Mouse (Mus musculus): ENCODE data around the gene Gli1. TPM values are rescaled to one million over a fixed set of nuclear protein-coding genes. Genes with fewer than 3 reads are reported as not detected.

The Gli1 gene
- 7.1 and 7.3 TPM in 2 replicates for polyA plus RNA-seq (2016; fragmentation: Nextera tagmentation; extraction: Ambion mirVana)

DNA sequence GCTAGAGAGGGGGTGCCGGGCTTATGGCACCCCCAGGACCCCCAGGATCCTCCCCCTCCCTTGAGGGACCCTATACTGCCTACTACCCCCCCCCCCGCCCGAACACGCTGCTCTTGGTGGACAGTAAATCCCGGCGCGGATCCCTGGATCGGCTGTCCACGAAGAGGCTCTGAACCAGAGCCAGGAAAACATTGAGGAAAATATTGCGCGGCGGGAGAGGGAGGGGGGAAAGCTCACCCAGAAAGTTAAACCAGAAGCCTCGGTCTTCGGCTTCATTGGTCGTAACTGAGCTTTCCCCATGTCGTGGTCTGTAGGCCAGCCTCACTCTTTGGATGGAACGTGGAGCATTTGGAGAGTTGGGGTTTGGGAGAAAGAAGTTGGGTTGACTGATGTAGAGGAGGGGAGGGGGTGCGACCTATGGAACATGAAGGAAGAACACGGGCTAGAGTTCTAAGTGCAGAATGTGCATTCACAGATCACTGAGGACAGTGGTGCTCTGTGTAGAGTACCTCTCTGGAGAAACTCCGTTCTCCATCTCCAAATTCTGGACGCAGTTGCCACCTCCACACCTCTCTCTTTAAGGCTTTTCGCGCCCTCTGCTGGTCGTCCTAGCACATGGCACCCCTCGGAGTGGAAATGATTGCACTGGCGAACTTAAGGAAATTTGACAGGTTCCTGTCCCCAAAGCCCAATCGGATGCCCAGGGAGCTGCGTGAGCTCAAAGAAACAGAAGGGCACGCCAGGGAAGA lies at the start of gene Gli1:
TSS of gene Gli1 (minus strand) at position 84 of the 749 bp plus-strand sequence.
- peak within 1 kb of the TSS; percentile 60 for H3K4me3 ChIP-seq
- DNase-seq (ENCODE audit: low spot score), result peak; percentile 87
- peaks cover 3% of the 10 kb centered on the region; the same call in 1 of the 2 replicates for H3K36me3 ChIP-seq
- peaks cover 35% of the 10 kb centered on the region for H3K27me3 ChIP-seq (ENCODE audit: insufficient read depth, poor library complexity, severe bottlenecking)
- H3K4me1 ChIP-seq (replicated peaks), result peaks cover 41% of the 10 kb centered on the region
- H3K27ac ChIP-seq, result peak within 1 kb of the TSS; percentile 90
- H3K9me3 ChIP-seq, result no peaks in the 10 kb centered on the region
- WGBS, result under 1% methylated on average over 29 of the region's 29 CpGs

DNA sequence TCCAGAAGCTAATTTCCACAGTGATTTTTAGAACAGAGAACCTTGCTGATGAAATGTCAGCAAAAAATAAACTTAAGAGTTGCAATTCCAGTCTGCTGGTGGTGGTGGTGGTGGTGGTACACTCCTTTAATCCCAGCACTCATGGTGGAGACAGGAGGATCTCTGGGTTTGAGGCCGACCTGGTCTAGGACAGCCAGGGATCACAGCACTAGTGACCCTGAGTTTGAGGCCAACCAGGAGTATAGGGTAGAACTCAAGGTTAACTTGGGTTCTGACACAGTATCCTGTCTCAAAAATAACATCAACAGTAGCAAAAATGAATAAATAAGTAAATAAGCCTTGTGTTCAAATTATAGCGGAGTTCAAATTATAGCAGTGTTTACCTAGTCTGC lies 40.0 kb upstream of the Gli1 start:
- H3K4me1 ChIP-seq (replicated peaks), result peaks cover 18% of the 10 kb centered on the region
- no peak for DNase-seq (ENCODE audit: low spot score)
- no peaks in the 10 kb centered on the region for H3K9me3 ChIP-seq
- H3K4me3 ChIP-seq, result peak overlapping the region; percentile 67
- H3K36me3 ChIP-seq, result no peaks in the 10 kb centered on the region
- H3K27me3 ChIP-seq (ENCODE audit: insufficient read depth, poor library complexity, severe bottlenecking), result no peaks in the 10 kb centered on the region
- 67% methylated on average over 2 of the region's 2 CpGs for WGBS
- peak overlapping the region; percentile 95 for H3K27ac ChIP-seq

DNA sequence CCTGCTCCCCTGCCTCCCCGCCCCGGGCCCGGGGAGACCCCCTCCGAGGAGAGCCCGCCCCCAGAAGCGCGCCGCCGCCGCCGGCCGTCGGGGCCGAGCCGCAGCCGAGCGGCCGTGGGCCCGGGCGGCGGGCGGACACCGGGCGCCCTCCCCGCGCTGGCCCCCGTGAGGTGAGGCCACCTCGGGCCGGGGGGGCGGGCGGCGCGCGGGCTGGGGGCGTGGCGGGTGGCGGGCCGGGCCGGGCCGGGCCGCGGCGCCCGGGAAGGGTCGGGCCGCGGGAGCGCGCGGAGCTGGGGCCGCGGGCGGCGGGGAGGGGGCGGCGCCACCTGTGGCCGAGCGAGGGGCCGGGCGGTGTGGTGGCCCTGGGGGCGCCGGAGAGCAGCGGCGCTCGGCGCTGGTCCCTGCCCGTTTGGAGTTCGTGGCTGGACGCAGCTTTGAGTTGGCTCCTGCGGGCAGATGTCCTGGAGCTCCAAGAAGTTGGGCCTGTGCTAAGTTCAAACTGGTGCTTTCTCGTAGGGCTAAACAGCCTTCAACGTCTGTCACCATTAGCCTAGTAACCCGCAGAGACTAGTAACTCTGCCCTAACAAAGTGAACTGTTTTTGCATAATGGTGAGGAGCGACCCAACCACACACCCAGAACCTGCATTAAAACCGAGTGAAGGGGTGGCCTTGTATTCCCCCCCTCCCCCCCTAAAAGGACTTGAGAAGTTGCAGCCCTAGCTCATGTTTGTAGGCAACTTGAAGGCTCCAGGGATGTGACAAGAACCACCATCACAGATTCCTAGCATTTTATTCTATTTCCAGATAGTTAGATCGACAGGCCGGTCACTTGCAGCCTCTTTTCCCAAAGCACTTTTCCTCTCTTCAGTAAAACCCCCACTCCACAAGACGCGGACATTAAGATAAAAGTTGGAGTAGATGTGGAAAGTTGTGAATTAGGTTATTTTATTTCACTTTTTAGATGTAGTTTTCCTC lies 39.3 kb upstream of the Gli1 start:
- Histone ChIP-seq H3K27me3 (ENCODE audit: insufficient read depth, poor library complexity, severe bottlenecking) (no peaks in the 10 kb centered on the region), H3K9me3 (0 out of 2 replicates have a peak, but pooled peaks cover 2% of the 10 kb centered on the region), H3K27ac (peak overlapping the region; percentile 95), H3K4me1 (replicated peaks) (peaks cover 18% of the 10 kb centered on the region), H3K36me3 (no peaks in the 10 kb centered on the region), H3K4me3 (peak overlapping the region; percentile 67)
- under 1% methylated on average over 76 of the region's 79 CpGs for WGBS
- DNase-seq (ENCODE audit: low spot score), result peak; percentile 75

DNA sequence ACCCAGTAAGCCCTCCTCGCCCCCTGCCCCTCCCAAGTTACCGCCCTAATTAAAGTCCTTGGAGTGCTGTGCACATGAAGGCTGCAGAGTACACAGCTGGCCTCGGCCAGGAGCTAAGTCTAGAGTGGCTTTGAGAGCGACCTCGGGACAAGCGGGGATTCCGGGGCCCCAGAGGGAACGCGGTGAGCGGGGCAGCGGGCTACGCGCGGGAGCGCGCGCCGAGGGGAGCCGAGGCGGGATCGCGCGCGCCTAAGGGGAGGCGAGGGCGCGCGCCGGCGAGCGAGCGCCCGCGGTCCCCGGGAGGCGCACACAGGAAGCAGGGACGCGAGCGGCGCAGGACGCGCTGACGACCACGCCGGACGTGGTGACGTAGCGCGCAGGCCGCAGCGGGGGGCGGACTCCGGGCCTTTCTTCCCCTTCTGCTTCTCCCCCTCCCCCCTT lies 38.5 kb upstream of the Gli1 start, which contains the start of gene R3hdm2:
TSS of gene R3hdm2 (plus strand) at position 77 of the 441 bp plus-strand sequence.
- Histone ChIP-seq H3K27me3 (ENCODE audit: insufficient read depth, poor library complexity, severe bottlenecking) (no peaks in the 10 kb centered on the region), H3K36me3 (no peaks in the 10 kb centered on the region), H3K4me1 (replicated peaks) (peaks cover 18% of the 10 kb centered on the region), H3K4me3 (peak within 1 kb of the TSS; percentile 67), H3K27ac (peak within 1 kb of the TSS; percentile 95), H3K9me3 (0 out of 2 replicates have a peak, but pooled peaks cover 4% of the 10 kb centered on the region)
- DNase-seq (ENCODE audit: low spot score), result peak; percentile 96
- under 1% methylated on average over 44 of the region's 53 CpGs for WGBS

DNA sequence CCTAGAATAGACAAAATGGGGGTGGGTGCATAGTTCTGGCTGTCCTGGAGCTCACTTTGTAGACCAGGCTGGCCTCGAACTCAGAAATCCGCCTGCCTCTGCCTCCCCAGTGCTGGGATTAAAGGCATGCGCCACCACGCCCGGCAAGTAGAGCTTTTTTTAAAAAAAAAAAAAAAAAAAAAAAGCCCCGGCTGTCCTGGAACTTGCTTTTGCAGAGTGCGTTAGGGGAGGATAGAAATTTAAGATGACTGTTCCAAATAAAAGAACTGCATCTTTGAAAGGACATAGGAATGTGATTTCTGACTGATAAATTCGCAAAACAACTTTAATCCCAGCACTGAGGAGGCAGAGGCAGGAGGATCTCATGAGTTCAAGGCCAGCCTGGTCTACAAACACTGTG lies 37.9 kb upstream of the Gli1 start:
- H3K4me1 ChIP-seq (replicated peaks), result peaks cover 18% of the 10 kb centered on the region
- 0 out of 2 replicates have a peak, but pooled peaks cover 4% of the 10 kb centered on the region for H3K9me3 ChIP-seq
- peak overlapping the region; percentile 67 for H3K4me3 ChIP-seq
- H3K27ac ChIP-seq, result peak overlapping the region; percentile 95
- no peaks in the 10 kb centered on the region for H3K27me3 ChIP-seq (ENCODE audit: insufficient read depth, poor library complexity, severe bottlenecking)
- 90% methylated on average over 8 of the region's 8 CpGs for WGBS
- no peak for DNase-seq (ENCODE audit: low spot score)
- no peaks in the 10 kb centered on the region for H3K36me3 ChIP-seq

DNA sequence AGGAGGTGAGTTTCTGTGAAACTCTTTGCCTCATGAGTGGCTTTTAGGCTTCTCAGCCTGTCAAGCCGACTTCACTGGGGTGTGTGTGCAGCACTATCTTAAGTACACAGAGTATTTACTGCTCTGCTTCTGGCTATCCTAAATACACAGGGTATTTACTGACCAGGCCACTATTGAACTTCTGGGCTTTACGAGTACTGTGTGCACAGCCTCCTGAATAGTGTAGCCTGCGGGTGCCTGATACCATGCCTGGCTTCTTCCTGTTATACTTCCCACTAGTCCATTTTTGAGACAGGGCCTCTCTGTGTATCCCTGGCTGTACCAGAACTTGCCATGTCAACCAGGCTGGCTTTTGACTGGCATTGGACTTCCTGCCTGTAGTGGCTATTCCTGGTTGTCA lies 35.9 kb upstream of the Gli1 start:
- 81% methylated on average over 3 of the region's 3 CpGs for WGBS
- Histone ChIP-seq H3K36me3 (no peaks in the 10 kb centered on the region), H3K27ac (no peak overlapping the region), H3K9me3 (0 out of 2 replicates have a peak, but pooled peaks cover 4% of the 10 kb centered on the region), H3K4me1 (replicated peaks) (peaks cover 18% of the 10 kb centered on the region), H3K4me3 (no peak overlapping the region), H3K27me3 (ENCODE audit: insufficient read depth, poor library complexity, severe bottlenecking) (no peaks in the 10 kb centered on the region)
- DNase-seq (ENCODE audit: low spot score), result no peak

DNA sequence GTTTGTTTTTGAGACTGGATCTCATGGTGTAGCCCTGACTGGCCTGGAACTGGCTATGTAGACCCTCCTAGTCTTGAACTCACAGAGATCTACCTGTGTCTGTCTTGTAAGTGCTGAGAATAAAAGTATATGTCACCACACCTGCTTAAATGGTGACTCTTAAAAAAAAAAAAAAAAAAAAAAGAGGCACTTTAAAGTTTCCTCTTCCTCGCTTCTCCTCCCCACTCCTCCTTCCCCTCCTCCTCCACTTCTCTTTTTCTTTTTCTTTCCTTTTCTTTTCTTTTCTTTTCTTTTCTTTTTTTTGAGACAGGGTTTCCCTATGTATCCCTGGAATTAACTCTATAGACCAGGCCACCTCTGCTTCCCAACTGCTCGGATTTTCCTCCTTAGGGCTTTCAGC lies 29.2 kb upstream of the Gli1 start:
- no peak overlapping the region for H3K27ac ChIP-seq
- WGBS, result 64% methylated on average over 2 of the region's 2 CpGs
- H3K4me3 ChIP-seq, result no peak overlapping the region
- H3K36me3 ChIP-seq, result no peaks in the 10 kb centered on the region
- peaks cover 27% of the 10 kb centered on the region for H3K4me1 ChIP-seq (replicated peaks)
- H3K9me3 ChIP-seq, result 0 out of 2 replicates have a peak, but pooled peaks cover 2% of the 10 kb centered on the region
- no peaks in the 10 kb centered on the region for H3K27me3 ChIP-seq (ENCODE audit: insufficient read depth, poor library complexity, severe bottlenecking)
- DNase-seq (ENCODE audit: low spot score), result no peak

DNA sequence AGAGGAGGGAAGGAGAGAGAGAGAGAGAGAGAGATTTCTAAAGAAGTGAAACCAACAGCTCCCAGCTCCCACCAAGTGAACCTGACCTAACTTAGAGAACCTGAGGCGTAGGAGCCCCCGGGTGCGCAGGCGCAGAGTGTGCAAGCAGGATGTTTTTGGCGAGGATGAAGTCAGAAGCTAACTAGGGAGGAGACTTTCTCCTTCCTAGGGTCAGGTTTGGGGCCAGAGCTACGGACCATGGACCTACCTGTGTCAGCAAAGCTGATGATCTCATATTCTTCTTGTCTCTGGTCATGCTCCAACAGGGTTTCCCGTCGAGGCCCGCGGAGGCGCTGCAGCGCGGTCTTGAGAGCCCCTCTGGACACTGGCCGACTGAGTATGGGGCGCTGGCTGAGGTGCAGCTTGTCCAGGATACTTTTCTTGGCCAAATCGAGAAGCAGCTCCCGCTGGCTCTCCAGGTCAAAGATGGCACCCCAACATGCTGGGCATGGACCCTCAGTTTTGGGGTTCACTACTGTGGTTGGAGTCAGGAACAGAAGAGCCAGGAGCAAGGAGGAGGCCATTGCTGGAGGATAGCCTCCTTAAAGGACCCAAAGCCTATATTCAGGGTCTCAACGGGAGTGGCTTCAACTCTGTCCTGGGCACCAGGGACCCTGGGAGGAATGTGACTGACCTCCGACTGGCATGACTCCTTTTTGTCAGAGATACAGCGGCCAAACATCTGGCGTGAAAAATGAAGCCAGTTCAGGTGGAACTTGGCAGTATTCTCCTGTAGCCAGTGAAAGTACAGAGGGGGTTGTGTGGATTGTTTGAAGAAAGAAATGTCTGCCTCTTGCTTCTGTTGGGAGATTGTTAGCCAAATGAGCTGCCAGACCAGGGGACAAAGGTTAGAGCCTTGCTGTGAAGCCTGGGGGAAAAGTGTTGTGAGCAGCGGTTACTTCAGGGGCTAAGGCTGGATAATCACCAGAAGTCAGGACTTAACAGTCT lies 28.4 kb upstream of the Gli1 start, which contains the start of gene Inhbc:
TSS of gene Inhbc (minus strand) at position 598 of the 987 bp plus-strand sequence.
- no peaks in the 10 kb centered on the region for H3K36me3 ChIP-seq
- 73% methylated on average over 22 of the region's 22 CpGs for WGBS
- H3K27ac ChIP-seq, result no peak within 1 kb of the TSS
- H3K4me3 ChIP-seq, result no peak within 1 kb of the TSS
- peaks cover 27% of the 10 kb centered on the region for H3K4me1 ChIP-seq (replicated peaks)
- DNase-seq (ENCODE audit: low spot score), result no peak
- no peaks in the 10 kb centered on the region for H3K9me3 ChIP-seq
- H3K27me3 ChIP-seq (ENCODE audit: insufficient read depth, poor library complexity, severe bottlenecking), result no peaks in the 10 kb centered on the region

DNA sequence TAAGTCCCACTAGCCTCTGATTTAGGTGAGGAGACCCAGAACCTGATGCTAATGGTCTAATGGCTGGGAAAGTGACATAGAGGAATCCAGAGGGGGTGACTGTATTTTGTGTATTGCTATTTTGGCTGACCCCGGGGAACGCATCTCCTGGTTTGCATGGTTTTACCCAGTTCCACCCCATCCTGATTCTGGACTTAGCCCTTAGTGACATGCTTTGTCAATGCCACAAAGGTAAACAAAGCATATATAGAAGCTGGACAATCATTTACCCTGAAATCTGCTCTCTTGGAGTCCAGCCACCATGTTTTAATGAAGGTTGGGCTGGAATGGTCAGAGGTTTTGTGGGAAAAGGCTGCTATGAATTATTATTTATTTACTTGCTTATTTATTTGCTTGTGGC lies 26.5 kb upstream of the Gli1 start:
- no peak overlapping the region for H3K27ac ChIP-seq
- H3K9me3 ChIP-seq, result no peaks in the 10 kb centered on the region
- WGBS, result 85% methylated on average over 2 of the region's 2 CpGs
- no peak overlapping the region for H3K4me3 ChIP-seq
- H3K4me1 ChIP-seq (replicated peaks), result peaks cover 27% of the 10 kb centered on the region
- no peak for DNase-seq (ENCODE audit: low spot score)
- H3K36me3 ChIP-seq, result no peaks in the 10 kb centered on the region
- no peaks in the 10 kb centered on the region for H3K27me3 ChIP-seq (ENCODE audit: insufficient read depth, poor library complexity, severe bottlenecking)

DNA sequence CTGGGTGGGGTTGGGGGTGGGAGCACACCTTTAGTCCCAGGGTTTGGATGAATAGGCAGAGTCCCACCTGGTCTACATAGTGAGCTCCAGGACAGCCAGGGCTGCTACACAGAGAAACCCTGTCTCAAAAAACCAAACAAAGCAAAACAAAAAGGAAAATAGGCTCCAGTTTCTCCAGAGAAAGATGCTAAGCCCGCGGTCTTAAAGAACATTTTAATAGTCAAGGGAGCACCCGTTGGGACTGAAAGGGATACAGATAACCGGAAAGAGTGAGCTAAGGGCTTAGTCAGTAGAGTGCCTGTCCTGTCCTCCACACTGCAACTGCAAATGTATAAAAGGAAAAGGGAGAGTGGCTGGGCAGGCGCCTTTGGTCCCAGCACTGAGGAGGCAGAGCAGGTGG lies 25.3 kb upstream of the Gli1 start:
- Histone ChIP-seq H3K36me3 (no peaks in the 10 kb centered on the region), H3K9me3 (no peaks in the 10 kb centered on the region), H3K27ac (no peak overlapping the region), H3K4me3 (no peak overlapping the region), H3K27me3 (ENCODE audit: insufficient read depth, poor library complexity, severe bottlenecking) (no peaks in the 10 kb centered on the region), H3K4me1 (replicated peaks) (peaks cover 27% of the 10 kb centered on the region)
- no peak for DNase-seq (ENCODE audit: low spot score)
- WGBS, result 78% methylated on average over 5 of the region's 5 CpGs

DNA sequence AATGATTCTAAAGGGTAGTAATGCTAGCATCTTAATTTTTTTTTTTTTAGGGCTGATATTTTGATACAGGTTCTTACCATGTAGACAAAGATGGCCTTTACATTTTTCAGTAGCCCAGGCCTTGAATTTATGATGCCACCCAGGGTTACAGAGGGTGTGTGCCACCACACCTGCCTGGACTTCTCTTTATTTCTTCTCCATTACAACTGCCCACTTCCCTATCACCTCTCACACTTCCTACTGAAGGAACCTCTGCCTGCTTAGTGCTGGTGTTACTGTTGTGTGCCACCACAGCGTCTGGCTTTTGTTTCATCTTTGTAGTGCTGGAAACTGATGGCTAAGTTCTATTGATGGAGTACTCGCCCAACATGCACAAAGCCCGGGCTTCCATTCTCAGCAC lies 18.9 kb upstream of the Gli1 start:
- DNase-seq (ENCODE audit: low spot score), result no peak
- 84% methylated on average over 3 of the region's 3 CpGs for WGBS
- peaks cover 5% of the 10 kb centered on the region for H3K4me1 ChIP-seq (replicated peaks)

DNA sequence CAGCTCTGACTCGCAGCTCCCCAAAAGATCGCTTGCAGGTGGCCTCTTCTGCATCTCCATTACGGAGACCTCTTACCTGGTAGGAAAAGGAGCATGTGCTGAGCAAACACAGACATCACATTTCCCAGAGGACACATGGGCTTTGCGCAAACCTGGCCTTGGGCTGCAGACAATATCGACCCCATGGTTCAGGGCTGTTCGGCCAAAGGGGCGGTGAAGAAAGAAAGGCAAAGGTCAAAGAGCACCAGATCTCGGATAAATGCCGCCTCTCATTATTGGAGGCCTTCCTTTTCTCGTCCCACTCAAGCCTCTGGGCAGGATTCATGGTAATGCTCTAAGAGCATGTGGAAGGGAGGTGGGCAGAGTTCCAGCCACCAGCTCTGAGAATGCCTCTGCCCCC lies 13.6 kb upstream of the Gli1 start:
- H3K4me3 ChIP-seq, result no peak overlapping the region
- H3K4me1 ChIP-seq (replicated peaks), result peaks cover 26% of the 10 kb centered on the region
- peaks cover 22% of the 10 kb centered on the region for H3K27me3 ChIP-seq (ENCODE audit: insufficient read depth, poor library complexity, severe bottlenecking)
- H3K27ac ChIP-seq, result no peak overlapping the region; the same call in 1 of the 2 replicates
- no peaks in the 10 kb centered on the region for H3K9me3 ChIP-seq
- no peak for DNase-seq (ENCODE audit: low spot score)
- 50% methylated on average over 10 of the region's 10 CpGs for WGBS
- no peaks in the 10 kb centered on the region for H3K36me3 ChIP-seq

More for the DNA sequence above, 18.9 kb upstream of the Gli1 start:
- Histone ChIP-seq H3K4me3 (no peak overlapping the region), H3K9me3 (no peaks in the 10 kb centered on the region), H3K27ac (no peak overlapping the region), H3K27me3 (ENCODE audit: insufficient read depth, poor library complexity, severe bottlenecking) (no peaks in the 10 kb centered on the region), H3K36me3 (no peaks in the 10 kb centered on the region)

Data from hindbrain, embryonic 10.5 days (tissue).